Mouse (Mus musculus): ENCODE results near the gene Usp51. TPM values are rescaled to one million over a fixed set of nuclear protein-coding genes. Genes with fewer than 3 reads are reported as not detected.
"Not testable (repeated sequence)": the region's sequence is repeated elsewhere in the genome, so short reads cannot be mapped to it uniquely, and the experiment has no call there.

Usp51 gene
- polyA plus RNA-seq, 1 experiment from 2014 or later = 3.3 TPM

DNA sequence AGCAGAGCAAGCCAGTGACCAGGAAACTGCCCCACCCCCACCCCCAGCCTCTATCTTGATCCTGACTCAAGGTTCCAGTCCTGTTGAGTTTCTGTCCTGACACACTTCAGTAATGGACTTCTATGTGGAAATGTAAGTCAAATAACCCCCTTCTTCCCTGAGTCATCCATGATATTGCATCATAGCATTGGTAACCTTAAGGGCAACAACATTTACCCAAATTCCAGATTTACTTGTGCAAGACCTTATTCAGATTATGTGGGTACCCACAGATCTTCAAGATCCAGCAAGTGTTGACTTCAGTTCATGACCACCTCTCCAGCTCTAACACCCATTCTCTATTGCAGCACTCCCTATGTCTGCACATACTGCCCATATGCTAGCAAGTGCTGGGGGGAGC is 25.3 kb downstream of the Usp51 start:
- not testable (repeated sequence) for ATAC-seq (ENCODE audit: low FRiP score, low read depth); H3K9ac ChIP-seq; H3K4me2 ChIP-seq; H3K9me3 ChIP-seq; H3K4me3 ChIP-seq; H3K36me3 ChIP-seq; H3K4me1 ChIP-seq (replicated peaks); H3K27ac ChIP-seq (replicated peaks); H3K27me3 ChIP-seq

DNA sequence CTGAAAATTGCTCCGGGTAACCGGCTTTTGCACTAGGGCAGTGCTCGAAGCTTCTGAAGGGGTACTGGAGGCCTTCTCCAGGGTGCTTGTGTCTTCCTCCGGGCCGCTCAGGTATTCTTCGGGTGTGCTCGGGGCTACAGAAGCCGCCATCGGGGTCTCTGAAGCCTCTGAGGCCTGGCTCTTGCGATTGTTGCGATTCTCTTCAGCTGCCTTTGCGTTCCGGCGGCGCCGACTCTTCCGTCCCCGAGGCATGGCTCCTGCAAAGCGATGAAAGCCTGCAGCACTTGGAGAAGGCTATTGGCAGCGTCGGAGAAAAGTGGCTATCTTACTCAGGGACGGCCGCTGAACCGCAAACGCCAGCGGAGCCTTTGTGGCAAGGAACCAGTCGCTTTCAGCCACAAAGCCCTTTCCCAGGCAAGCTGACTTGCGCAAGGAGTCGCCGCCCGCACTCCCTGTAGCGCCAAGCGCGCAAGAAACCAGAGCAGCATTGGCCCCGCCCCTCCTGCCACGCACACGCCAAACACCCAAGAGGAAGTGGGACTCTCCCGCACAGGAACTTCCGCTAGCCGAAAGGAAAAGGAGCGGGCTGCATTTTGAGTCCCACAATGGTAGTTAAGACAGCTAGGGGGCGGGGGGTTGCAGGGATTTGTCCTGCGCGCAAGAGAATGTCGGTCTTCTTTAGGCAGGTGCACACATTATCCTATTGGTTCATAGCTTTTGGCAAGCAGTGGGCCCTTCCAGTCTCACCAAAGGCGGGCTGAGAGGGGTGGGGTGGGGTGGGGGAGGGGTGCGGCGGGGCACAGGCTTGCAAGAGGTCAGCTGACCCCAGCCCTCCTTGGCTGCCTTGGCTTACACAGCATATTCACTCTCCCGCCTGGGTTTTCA is 31.1 kb downstream of the Usp51 start, which contains the start of gene Mageh1:
Gene Mageh1 (minus strand): TSS at position 489 of the 885 bp plus-strand sequence.
- H3K27ac ChIP-seq (replicated peaks) = peak within 1 kb of the TSS; percentile 93
- no peaks in the 10 kb centered on the region for H3K36me3 ChIP-seq
- no peaks in the 10 kb centered on the region for H3K9me3 ChIP-seq
- 0 out of 2 replicates have a peak, but pooled peaks cover 4% of the 10 kb centered on the region for H3K4me1 ChIP-seq (replicated peaks)
- ATAC-seq (ENCODE audit: low FRiP score, low read depth) = peak; percentile 94
- H3K27me3 ChIP-seq = no peaks in the 10 kb centered on the region
- H3K4me3 ChIP-seq = peak within 1 kb of the TSS; percentile 63
- 14% methylated on average over 48 of the region's 49 CpGs for WGBS
- H3K4me2 ChIP-seq = peak within 1 kb of the TSS; percentile 62
- peak within 1 kb of the TSS; percentile 66 for H3K9ac ChIP-seq

- not testable (repeated sequence) for H3K36me3 ChIP-seq; H3K9me3 ChIP-seq; H3K4me1 ChIP-seq (replicated peaks); H3K27me3 ChIP-seq
- peak overlapping the region; percentile 63 for H3K4me3 ChIP-seq
- peak overlapping the region; percentile 62 for H3K4me2 ChIP-seq
- peak overlapping the region; percentile 93 for H3K27ac ChIP-seq (replicated peaks)
- peak overlapping the region; percentile 31; the same call in 1 of the 2 replicates for H3K9ac ChIP-seq
- 23% methylated on average over 7 of the region's 22 CpGs for WGBS
- ATAC-seq (ENCODE audit: low FRiP score, low read depth) = peak; percentile 92
Observed at GRCm38 (mm10) chrX:153037972-153038744, 31.9 kb downstream of the Usp51 start.

Other genes with a start within 250 kb of the Usp51 start
- gene Shroom2, start 237.0 kb upstream of the Usp51 start, polyA plus RNA-seq (2015; fragmentation: Nextera tagmentation; extraction: Ambion mirVana) = 125 and 126 TPM in 2 replicates
- gene Gpr143, start 224.5 kb upstream of the Usp51 start, polyA plus RNA-seq (2015; fragmentation: Nextera tagmentation; extraction: Ambion mirVana) = 0.25 and 0.35 TPM in 2 replicates
- 120 and 123 TPM in 2 replicates for gene Mageh1, start 31.1 kb downstream of the Usp51 start, polyA plus RNA-seq (2015; fragmentation: Nextera tagmentation; extraction: Ambion mirVana)
- 0.49 and 0.67 TPM in 2 replicates for gene Foxr2, start 112.3 kb downstream of the Usp51 start, polyA plus RNA-seq (2015; fragmentation: Nextera tagmentation; extraction: Ambion mirVana)
- 6.4 and 10.5 TPM in 2 replicates for gene Rragb, start 133.5 kb downstream of the Usp51 start, polyA plus RNA-seq (2015; fragmentation: Nextera tagmentation; extraction: Ambion mirVana)
- 4.8 and 5.9 TPM in 2 replicates for gene Klf8, start 231.0 kb downstream of the Usp51 start, polyA plus RNA-seq (2015; fragmentation: Nextera tagmentation; extraction: Ambion mirVana)

All from hindbrain, embryonic 15.5 days (tissue).